Mouse (Mus musculus): Measurements from ENCODE around the gene Dnm2.
"Not testable (repeated sequence)": the region's sequence is repeated elsewhere in the genome, so short reads cannot be mapped to it uniquely, and the experiment has no call there.

Gene Dnm2

GRCm38 (mm10) chr9:21456930-21457634, 32.4 kb downstream of the Dnm2 start:
- DNase-seq = no peak

GRCm38 (mm10) chr9:21458821-21459220, 34.1 kb downstream of the Dnm2 start:
- no peak for DNase-seq

GRCm38 (mm10) chr9:21460400-21460940, 35.8 kb downstream of the Dnm2 start:
- DNase-seq = no peak

GRCm38 (mm10) chr9:21463138-21463590, 38.5 kb downstream of the Dnm2 start:
- DNase-seq = no peak

- no peak for DNase-seq
Measured at GRCm38 (mm10) chr9:21463766-21464564, 39.3 kb downstream of the Dnm2 start.

GRCm38 (mm10) chr9:21464565-21464928, 39.8 kb downstream of the Dnm2 start:
- not testable (repeated sequence) for DNase-seq

GRCm38 (mm10) chr9:21469032-21470024, 44.6 kb downstream of the Dnm2 start:
- peak; percentile 76 for DNase-seq

GRCm38 (mm10) chr9:21472913-21473312, 48.2 kb downstream of the Dnm2 start:
- no peak for DNase-seq

GRCm38 (mm10) chr9:21477707-21478106, 53.0 kb downstream of the Dnm2 start:
- DNase-seq = no peak

GRCm38 (mm10) chr9:21484065-21484464, 59.4 kb downstream of the Dnm2 start:
- DNase-seq = no peak

GRCm38 (mm10) chr9:21488246-21488645, 63.5 kb downstream of the Dnm2 start:
- DNase-seq = not testable (repeated sequence)

- no peak for DNase-seq
Measured at GRCm38 (mm10) chr9:21490696-21491095, 66.0 kb downstream of the Dnm2 start.

GRCm38 (mm10) chr9:21493907-21494306, 69.2 kb downstream of the Dnm2 start:
- DNase-seq = no peak

- DNase-seq = no peak
Measured at GRCm38 (mm10) chr9:21494726-21495125, 70.0 kb downstream of the Dnm2 start.

GRCm38 (mm10) chr9:21496308-21497049, 71.8 kb downstream of the Dnm2 start:
- DNase-seq = no peak

GRCm38 (mm10) chr9:21497050-21497542, 72.4 kb downstream of the Dnm2 start:
- no peak for DNase-seq

GRCm38 (mm10) chr9:21497664-21498063, 73.0 kb downstream of the Dnm2 start:
- DNase-seq = no peak

- DNase-seq = no peak
Measured at GRCm38 (mm10) chr9:21498284-21498902, 73.7 kb downstream of the Dnm2 start.

GRCm38 (mm10) chr9:21503352-21503751, 78.6 kb downstream of the Dnm2 start:
- no peak for DNase-seq

- DNase-seq = no peak
Measured at GRCm38 (mm10) chr9:21505767-21506166, 81.1 kb downstream of the Dnm2 start.

- DNase-seq = no peak
Measured at GRCm38 (mm10) chr9:21507753-21508430, 83.2 kb downstream of the Dnm2 start.

Data from B cell, adult 2 months (primary cell).